Mouse (Mus musculus) hematopoietic multipotent progenitor cell, adult 10-12 weeks (in vitro differentiated cells): Measurements from ENCODE around the gene Lhfpl5. TPM values are rescaled to one million over a fixed set of nuclear protein-coding genes. Genes with fewer than 3 reads are reported as not detected.

ENCODE experiments used
- polyA plus RNA-seq: library from polyadenylated mRNA; stranded (reverse); fragments of >175 nt; gene quantifications from 2 replicates; pipeline ENCODE4 v1.2.3, GENCODE M21; 2012; ENCODE audit warnings: low replicate concordance

Gene Lhfpl5
- polyA plus RNA-seq: not detected in 2 replicates

GRCm38 (mm10) chr17:28575244-28576125, at the start of gene Lhfpl5:
Gene Lhfpl5 (plus strand): TSS chr17:28575641.

GRCm38 (mm10) chr17:28530506-28530905, 44.9 kb upstream of the Lhfpl5 start, which contains the start of gene Armc12:
Gene Armc12 (plus strand): TSS chr17:28530806.

GRCm38 (mm10) chr17:28549111-28549510, 26.3 kb upstream of the Lhfpl5 start, which contains the start of gene Clpsl2:
Gene Clpsl2 (plus strand): TSS chr17:28549411.

GRCm38 (mm10) chr17:28560598-28560997, 14.8 kb upstream of the Lhfpl5 start, which contains the start of gene Clps:
Gene Clps (minus strand): TSS chr17:28560766.

GRCm38 (mm10) chr17:28622300-28622759, 46.9 kb downstream of the Lhfpl5 start, which contains the start of gene Srpk1:
Gene Srpk1 (minus strand): TSS chr17:28622709.

Other genes starting within 250 kb of the Lhfpl5 start
- gene Rpl10a, start 247.2 kb upstream of the Lhfpl5 start, polyA plus RNA-seq: 1,596 and 4,290 TPM in 2 replicates
- gene Tead3, start 224.8 kb upstream of the Lhfpl5 start, polyA plus RNA-seq: 0.22 TPM in 2 replicates
- not detected in 2 replicates for gene Tulp1, start 210.4 kb upstream of the Lhfpl5 start, polyA plus RNA-seq
- gene Fkbp5, start 58.1 kb upstream of the Lhfpl5 start, polyA plus RNA-seq: 13.8 and 14.3 TPM in 2 replicates
- gene Armc12, start 44.8 kb upstream of the Lhfpl5 start, polyA plus RNA-seq: 0.20 and 0.51 TPM in 2 replicates
- not detected in 2 replicates for gene Clpsl2, start 26.2 kb upstream of the Lhfpl5 start, polyA plus RNA-seq
- 0.53 and 5.3 TPM in 2 replicates for gene Clps, start 14.9 kb upstream of the Lhfpl5 start, polyA plus RNA-seq
- 24.2 and 90.2 TPM in 2 replicates for gene Srpk1, start 47.1 kb downstream of the Lhfpl5 start, polyA plus RNA-seq
- gene Slc26a8, start 114.6 kb downstream of the Lhfpl5 start, polyA plus RNA-seq: 1.0 and 1.3 TPM in 2 replicates
- gene Mapk14, start 115.7 kb downstream of the Lhfpl5 start, polyA plus RNA-seq: 41.9 and 109 TPM in 2 replicates
- 1.3 TPM in 1 of 2 replicates, not detected in the other for gene AC170998.1, start 150.4 kb downstream of the Lhfpl5 start, polyA plus RNA-seq
- 0.85 and 6.3 TPM in 2 replicates for gene Mapk13, start 193.7 kb downstream of the Lhfpl5 start, polyA plus RNA-seq
- 47.6 and 82.5 TPM in 2 replicates for gene Brpf3, start 225.4 kb downstream of the Lhfpl5 start, polyA plus RNA-seq